Mouse (Mus musculus) neural tube, embryonic 11.5 days (tissue): ENCODE measurements around the gene D17Wsu92e. TPM values are rescaled to one million over a fixed set of nuclear protein-coding genes. Genes with fewer than 3 reads are reported as not detected.

Experiments
- ATAC-seq: fragments of 200-750 bp; cut with Nextera tagmentation; 2 replicates; pipeline ENCODE4 v1.8.0; 2017; ENCODE audit warnings: moderate number of reproducible peaks, mild to moderate bottlenecking, moderate TSS enrichment, moderate library complexity; ENCODE audit not compliant: insufficient read depth, low FRiP score, low TSS enrichment
- DNase-seq: peaks from one replicate; pipeline ENCODE4 v3.0.0-alpha.2; 2015; ENCODE audit warnings: low spot score
- H3K27ac ChIP-seq: fragments of 300-500 bp; sonication (generic); 2 replicates; pipeline ENCODE4 v1.5.1; 2014; ENCODE audit warnings: low read depth, mild to moderate bottlenecking, low read length
- H3K27me3 ChIP-seq: fragments of 300-500 bp; sonication (generic); 2 replicates; pipeline ENCODE4 v1.6.1; 2014; ENCODE audit warnings: mild to moderate bottlenecking, low read length, mixed read lengths; ENCODE audit not compliant: control insufficient read depth, insufficient read depth
- H3K36me3 ChIP-seq: fragments of 300-500 bp; sonication (generic); 2 replicates; pipeline ENCODE4 v1.6.1; 2014; ENCODE audit warnings: mild to moderate bottlenecking, low read length, moderate library complexity, mixed read lengths; ENCODE audit not compliant: control insufficient read depth, insufficient read depth
- H3K4me1 ChIP-seq: fragments of 300-500 bp; sonication (generic); 2 replicates; pipeline ENCODE4 v1.6.1; 2014; ENCODE audit warnings: low read length, mixed read lengths; ENCODE audit not compliant: control insufficient read depth, insufficient read depth
- H3K4me2 ChIP-seq: fragments of 300-500 bp; sonication (generic); 2 replicates; pipeline ENCODE4 v1.6.1; 2014; ENCODE audit warnings: low read depth, mild to moderate bottlenecking, moderate library complexity
- H3K4me3 ChIP-seq: fragments of 300-500 bp; sonication (generic); 2 replicates; pipeline ENCODE4 v1.5.1; 2014; ENCODE audit warnings: low read depth, low read length
- H3K9ac ChIP-seq: fragments of 300-500 bp; sonication (generic); 2 replicates; pipeline ENCODE4 v1.6.1; 2014; ENCODE audit warnings: mild to moderate bottlenecking, low read length
- H3K9me3 ChIP-seq: fragments of 300-500 bp; sonication (generic); 2 replicates; pipeline ENCODE4 v1.6.1; 2016; ENCODE audit warnings: low read length; ENCODE audit not compliant: control insufficient read depth
- WGBS: fragments of 180-500 bp; shearing (Covaris S2); extraction: QIAGEN DNeasy Blood & Tissue Kit; methylation state at CpG from one replicate; pipeline ENCODE4 v1.1.7; 2014; 5-methylcytosine and 5-hydroxymethylcytosine counted together
- polyA plus RNA-seq: library from polyadenylated mRNA; unstranded; fragments of >200 nt; fragmentation: Nextera tagmentation; extraction: Ambion mirVana; gene quantifications from 2 replicates; pipeline ENCODE4 v1.2.1, GENCODE M21; 2014

Gene D17Wsu92e
- polyA plus RNA-seq, 1 experiment from 2014 or later, result 14.1 TPM

DNA sequence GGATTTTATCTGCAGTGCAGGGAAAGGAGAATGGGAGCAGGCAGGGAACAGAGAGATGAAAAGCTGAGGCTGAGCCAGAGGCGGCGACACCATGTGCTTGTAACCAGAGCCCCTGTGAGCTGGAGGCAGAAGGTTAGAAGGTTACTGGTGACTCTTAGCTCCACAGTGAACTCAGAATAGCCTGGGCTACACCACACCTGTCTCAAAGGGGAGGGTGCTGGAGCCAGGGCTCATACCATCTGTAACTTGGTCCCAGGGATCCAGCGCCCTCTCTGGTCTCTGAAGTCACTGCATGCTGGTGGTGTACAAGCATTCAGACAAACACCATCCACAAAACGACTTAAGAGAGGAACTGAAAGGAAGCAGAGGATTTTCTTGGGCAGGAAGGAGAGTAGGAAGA is 36.9 kb downstream of the D17Wsu92e start:
- no peak for DNase-seq
- H3K9ac ChIP-seq, result no peak overlapping the region
- H3K27ac ChIP-seq, result no peak overlapping the region
- no peaks in the 10 kb centered on the region for H3K9me3 ChIP-seq
- ATAC-seq, result no peak
- no peaks in the 10 kb centered on the region for H3K4me1 ChIP-seq
- H3K4me3 ChIP-seq, result no peak overlapping the region
- 78% methylated on average over 4 of the region's 4 CpGs for WGBS
- H3K4me2 ChIP-seq, result no peak overlapping the region
- peaks cover 5% of the 10 kb centered on the region for H3K36me3 ChIP-seq
- H3K27me3 ChIP-seq, result no peaks in the 10 kb centered on the region

DNA sequence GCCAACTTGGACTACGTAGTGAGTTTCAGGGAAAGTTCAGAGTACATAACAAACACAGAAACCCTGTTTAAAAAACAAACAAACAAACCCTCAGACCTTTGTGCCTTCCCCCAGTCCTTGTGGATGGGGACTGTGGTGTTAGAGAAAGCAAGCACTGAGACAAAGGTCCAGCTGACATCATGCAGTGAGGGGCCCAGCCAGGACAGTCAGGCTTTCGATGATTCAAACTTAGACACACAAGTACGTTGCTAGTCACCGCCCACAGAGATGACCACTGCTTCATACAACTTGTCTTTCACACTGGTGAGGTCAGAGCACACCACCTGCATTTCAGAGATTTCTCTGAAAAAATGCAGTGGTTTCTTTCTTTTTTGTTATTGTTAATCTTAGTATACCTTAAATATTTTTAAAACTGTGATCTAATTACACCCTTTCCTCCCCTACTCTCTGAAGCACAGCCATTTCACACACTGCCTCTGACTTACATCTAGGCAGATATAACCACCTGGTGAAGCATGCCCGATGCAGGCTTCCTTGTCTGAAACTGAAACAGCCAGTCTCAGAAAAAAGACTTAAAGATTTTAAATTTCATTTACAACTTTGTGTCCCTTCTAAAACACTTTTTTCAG is 39.3 kb downstream of the D17Wsu92e start:
- Histone ChIP-seq H3K4me3 (no peak overlapping the region), H3K9ac (no peak overlapping the region), H3K36me3 (peaks cover 5% of the 10 kb centered on the region), H3K4me1 (no peaks in the 10 kb centered on the region), H3K4me2 (no peak overlapping the region), H3K27me3 (no peaks in the 10 kb centered on the region), H3K9me3 (no peaks in the 10 kb centered on the region), H3K27ac (no peak overlapping the region)
- WGBS, result 84% methylated on average over 5 of the region's 5 CpGs
- DNase-seq (no peak), ATAC-seq (no peak)

DNA sequence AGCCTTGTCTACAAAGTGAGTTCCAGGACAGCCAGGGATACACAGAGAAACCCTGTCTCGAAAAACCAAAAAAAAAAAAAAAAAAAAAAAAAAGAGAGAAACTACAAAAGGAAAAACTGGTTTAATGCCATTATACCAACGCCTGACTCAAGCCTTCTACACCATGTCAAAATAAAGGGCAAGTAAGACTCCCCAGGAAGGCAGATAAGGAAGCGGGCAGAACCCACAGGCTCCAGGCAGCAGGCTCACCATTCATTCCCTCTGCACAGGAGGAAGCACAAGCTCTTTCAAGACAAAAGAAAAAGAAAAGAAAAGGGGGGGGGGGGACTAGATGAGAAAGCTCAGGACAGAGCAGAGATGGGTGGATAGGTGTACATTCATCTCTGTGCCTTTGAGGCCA is 40.7 kb downstream of the D17Wsu92e start:
- H3K27me3 ChIP-seq, result no peaks in the 10 kb centered on the region
- no peak overlapping the region for H3K4me2 ChIP-seq
- ATAC-seq (no peak), DNase-seq (no peak)
- H3K36me3 ChIP-seq, result no peaks in the 10 kb centered on the region; the same call in 1 of the 2 replicates
- no peak overlapping the region for H3K4me3 ChIP-seq
- H3K9ac ChIP-seq, result no peak overlapping the region
- H3K4me1 ChIP-seq, result no peaks in the 10 kb centered on the region
- no peaks in the 10 kb centered on the region for H3K9me3 ChIP-seq
- WGBS, result 82% methylated on average over 3 of the region's 3 CpGs
- no peak overlapping the region for H3K27ac ChIP-seq

DNA sequence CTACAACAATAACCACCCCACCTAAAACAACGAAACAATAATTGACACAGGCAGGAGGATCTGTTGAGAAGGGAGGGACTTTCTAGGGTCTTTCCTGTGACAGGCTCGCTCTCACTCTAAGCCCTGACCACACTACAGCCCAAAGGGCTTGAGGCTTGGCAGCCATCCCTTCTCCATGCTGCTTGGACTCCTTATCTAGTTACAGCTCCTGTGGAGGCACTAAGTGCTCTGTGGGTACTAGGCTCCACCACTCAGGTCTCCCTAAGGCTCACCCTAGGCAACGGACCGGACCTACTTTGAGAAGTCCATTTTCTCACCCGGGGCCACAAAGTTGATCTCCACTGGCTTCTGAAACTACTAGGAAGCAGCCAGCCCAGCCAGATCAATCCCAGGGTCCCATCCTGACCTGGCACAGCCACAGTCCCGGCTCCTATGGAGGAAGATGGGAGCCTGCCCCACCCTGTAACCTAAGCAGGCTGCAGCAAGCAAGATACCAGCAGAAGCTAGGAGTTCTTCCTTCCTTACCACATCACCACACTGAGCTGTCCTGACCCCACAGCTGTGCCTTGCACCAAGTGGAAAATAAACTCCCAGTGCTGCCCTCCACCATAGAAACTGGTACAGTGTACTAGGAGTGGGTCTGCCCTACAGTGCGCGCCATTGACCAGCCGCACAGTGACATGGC is 41.6 kb downstream of the D17Wsu92e start:
- H3K4me1 ChIP-seq, result no peaks in the 10 kb centered on the region
- DNase-seq (no peak), ATAC-seq (no peak)
- no peaks in the 10 kb centered on the region for H3K9me3 ChIP-seq
- H3K4me3 ChIP-seq, result no peak overlapping the region
- H3K27ac ChIP-seq, result no peak overlapping the region
- H3K27me3 ChIP-seq, result no peaks in the 10 kb centered on the region
- H3K36me3 ChIP-seq, result no peaks in the 10 kb centered on the region; the same call in 1 of the 2 replicates
- no peak overlapping the region for H3K4me2 ChIP-seq
- no peak overlapping the region for H3K9ac ChIP-seq
- WGBS, result 97% methylated on average over 9 of the region's 9 CpGs

DNA sequence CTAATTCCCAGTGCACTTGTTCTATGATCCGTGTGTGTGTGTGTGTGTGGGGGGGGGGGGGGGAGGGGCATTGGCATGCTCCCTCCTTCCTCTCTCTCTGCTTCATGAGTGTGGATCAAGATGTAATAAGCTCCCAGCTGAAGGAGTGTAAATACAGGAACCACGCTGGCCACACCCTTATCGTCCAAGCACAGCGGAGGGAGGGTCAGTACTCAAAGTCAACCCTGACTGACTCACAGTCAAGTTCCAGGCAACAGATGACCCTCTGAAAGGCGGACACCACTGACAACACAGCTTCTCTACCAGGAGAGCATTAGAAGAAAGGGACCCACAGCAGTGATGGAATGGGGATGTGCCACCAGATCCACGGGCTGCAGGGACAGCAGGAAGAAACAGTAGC is 42.6 kb downstream of the D17Wsu92e start:
- DNase-seq, result no peak
- no peak for ATAC-seq
- H3K9me3 ChIP-seq, result no peaks in the 10 kb centered on the region
- no peaks in the 10 kb centered on the region for H3K27me3 ChIP-seq
- no peaks in the 10 kb centered on the region; the same call in 1 of the 2 replicates for H3K36me3 ChIP-seq
- H3K4me1 ChIP-seq, result no peaks in the 10 kb centered on the region
- no peak overlapping the region for H3K9ac ChIP-seq
- no peak overlapping the region for H3K4me3 ChIP-seq
- WGBS, result 93% methylated on average over 6 of the region's 6 CpGs
- no peak overlapping the region for H3K27ac ChIP-seq
- no peak overlapping the region for H3K4me2 ChIP-seq

DNA sequence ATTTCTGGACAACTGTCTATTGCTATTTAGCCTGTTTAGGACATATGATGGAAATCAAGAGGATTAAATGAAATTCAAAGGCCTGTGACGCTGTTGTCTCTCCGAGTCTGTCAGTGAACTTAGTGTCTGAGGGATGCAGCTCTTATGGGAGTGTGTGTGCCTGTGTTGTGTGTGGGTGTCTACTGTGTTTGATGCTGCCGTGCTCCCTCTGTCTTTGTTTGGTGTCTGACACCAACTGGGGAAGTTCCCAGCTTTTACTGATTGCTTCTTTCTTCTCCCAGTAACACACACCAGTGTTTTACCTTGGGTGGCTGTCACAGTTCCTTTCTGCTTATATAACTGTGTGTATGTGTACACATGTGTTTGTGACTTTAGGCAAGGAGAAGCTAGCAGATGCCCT is 46.2 kb downstream of the D17Wsu92e start:
- Histone ChIP-seq H3K4me1 (no peaks in the 10 kb centered on the region), H3K9me3 (no peaks in the 10 kb centered on the region), H3K9ac (no peak overlapping the region), H3K4me3 (no peak overlapping the region), H3K4me2 (no peak overlapping the region), H3K27ac (no peak overlapping the region), H3K36me3 (no peaks in the 10 kb centered on the region; the same call in 1 of the 2 replicates), H3K27me3 (no peaks in the 10 kb centered on the region)
- ATAC-seq (no peak), DNase-seq (no peak)
- 92% methylated on average over 3 of the region's 3 CpGs for WGBS

DNA sequence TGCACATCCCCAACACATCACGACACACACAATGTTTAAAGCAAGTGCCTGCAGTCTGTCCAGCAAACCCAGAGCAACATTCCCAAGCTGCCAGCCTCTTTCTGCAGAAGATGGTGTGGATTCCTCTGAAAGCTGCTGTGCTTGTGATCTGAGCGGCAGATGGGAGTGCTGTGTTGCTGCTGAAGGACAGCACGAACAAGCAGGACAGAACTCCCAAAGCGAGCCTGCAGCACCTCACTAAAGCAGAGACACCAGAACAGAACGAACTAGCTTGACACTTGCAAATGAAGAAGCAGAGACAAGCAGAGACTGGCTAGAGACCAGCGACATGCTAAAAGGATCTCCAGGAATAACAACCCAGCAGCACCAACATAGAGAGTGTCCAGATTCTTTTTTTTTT is 48.8 kb downstream of the D17Wsu92e start:
- no peak for ATAC-seq
- Histone ChIP-seq H3K27ac (no peak overlapping the region), H3K4me2 (no peak overlapping the region), H3K9ac (no peak overlapping the region), H3K9me3 (no peaks in the 10 kb centered on the region), H3K4me3 (no peak overlapping the region), H3K27me3 (no peaks in the 10 kb centered on the region), H3K4me1 (no peaks in the 10 kb centered on the region), H3K36me3 (no peaks in the 10 kb centered on the region; the same call in 1 of the 2 replicates)
- WGBS, result 88% methylated on average over 6 of the region's 6 CpGs
- no peak for DNase-seq

DNA sequence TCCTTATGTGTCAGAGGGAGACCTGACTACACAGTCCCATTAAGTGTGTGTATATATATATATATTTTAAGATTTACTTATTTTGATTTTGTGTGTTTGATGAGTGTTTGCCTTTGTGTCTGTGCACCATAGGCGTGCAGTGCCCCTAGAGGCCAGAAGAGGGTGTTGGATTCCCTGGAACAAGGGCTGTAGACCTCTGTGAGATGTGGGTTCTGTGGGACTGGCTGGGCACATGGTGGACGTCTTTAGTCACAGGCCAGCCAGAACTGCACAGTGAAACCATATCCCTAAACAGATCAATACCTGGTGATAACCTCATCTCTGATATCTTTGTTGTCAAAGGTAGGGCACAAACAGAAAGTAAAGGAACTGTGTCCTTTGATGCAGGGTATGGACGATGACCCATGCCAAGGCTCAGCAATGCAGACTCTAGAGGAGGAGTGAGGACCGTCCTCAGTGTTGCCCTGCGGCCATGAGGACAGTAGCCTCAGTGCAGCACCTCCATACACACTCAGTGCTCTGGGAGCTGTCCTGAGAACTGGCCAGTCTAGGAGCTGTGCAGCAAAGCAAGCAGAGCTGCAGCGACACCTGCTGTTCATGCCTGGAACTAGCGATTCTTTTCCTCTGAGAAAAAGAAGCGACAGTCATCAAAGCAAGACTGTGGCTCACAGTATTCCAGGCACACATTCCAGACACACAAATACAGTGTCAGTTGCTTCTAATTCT is 51.5 kb downstream of the D17Wsu92e start:
- peaks cover 13% of the 10 kb centered on the region; the same call in 1 of the 2 replicates for H3K36me3 ChIP-seq

More for the DNA sequence above, 51.5 kb downstream of the D17Wsu92e start:
- ATAC-seq, result no peak
- DNase-seq, result peak; percentile 76
- Histone ChIP-seq H3K4me2 (no peak overlapping the region), H3K4me1 (no peaks in the 10 kb centered on the region), H3K9ac (no peak overlapping the region), H3K27me3 (no peaks in the 10 kb centered on the region), H3K9me3 (no peaks in the 10 kb centered on the region), H3K4me3 (no peak overlapping the region), H3K27ac (no peak overlapping the region)
- WGBS, result 69% methylated on average over 8 of the region's 8 CpGs
